Mouse (Mus musculus) CH12.LX (cell line): Measurements from ENCODE around the gene Hcfc2.

ENCODE experiments used
- CTCF ChIP-seq, 2 experiments: IDR thresholded peaks in 1 of 2; conservative IDR thresholded peaks in 1 of 2; 2 replicates each; pipeline ENCODE4 v1.5.1; 2011 to 2012; ENCODE audit warnings: low read depth in 2 of 2, low read length in 2 of 2, improper control_type of control experiment in 1 of 2, inconsistent platforms in 1 of 2, mild to moderate bottlenecking in 1 of 2, moderate library complexity in 1 of 2
- EP300 ChIP-seq: IDR thresholded peaks from 2 replicates; pipeline ENCODE4 v1.6.1; 2011; ENCODE audit warnings: low read length, improper control_type of control experiment
- HCFC1 ChIP-seq: IDR thresholded peaks from 2 replicates; pipeline ENCODE4 v1.6.1; 2012; ENCODE audit warnings: low read depth, mild to moderate bottlenecking, inconsistent platforms, low read length, improper control_type of control experiment
- IRF4 ChIP-seq: IDR thresholded peaks from 2 replicates; pipeline ENCODE4 v1.6.1; 2014; ENCODE audit warnings: low read depth, mild to moderate bottlenecking, inconsistent platforms, low read length, improper control_type of control experiment
- MAX ChIP-seq: IDR thresholded peaks from 2 replicates; pipeline ENCODE4 v1.6.1; 2011; ENCODE audit warnings: low read length, improper control_type of control experiment
- MXI1 ChIP-seq: IDR thresholded peaks from 2 replicates; pipeline ENCODE4 v1.6.1; 2011; ENCODE audit warnings: mild to moderate bottlenecking, low read depth, low read length, improper control_type of control experiment
- POLR2A ChIP-seq: IDR thresholded peaks from 2 replicates; pipeline ENCODE4 v1.6.1; 2011; ENCODE audit warnings: low read depth, mild to moderate bottlenecking, improper control_type of control experiment, low read length
- USF2 ChIP-seq: conservative IDR thresholded peaks from 2 replicates; pipeline ENCODE4 v1.6.1; 2011; ENCODE audit warnings: low read depth, low read length, improper control_type of control experiment
- ZC3H11A ChIP-seq: IDR thresholded peaks from 2 replicates; pipeline ENCODE4 v1.6.1; 2012; ENCODE audit warnings: low read depth, mild to moderate bottlenecking, inconsistent platforms, low read length, improper control_type of control experiment
- ZMIZ1 ChIP-seq: IDR thresholded peaks from 2 replicates; pipeline ENCODE4 v1.6.1; 2012; ENCODE audit warnings: low read depth, mild to moderate bottlenecking, inconsistent platforms, low read length, improper control_type of control experiment

- no peak for TF ChIP-seq HCFC1
- no peak for TF ChIP-seq EP300
- TF ChIP-seq ZMIZ1, result no peak
- TF ChIP-seq POLR2A, result no peak
- no peak for TF ChIP-seq CTCF (conservative IDR thresholded peaks at IDR 0.05 in 1 of 2, IDR thresholded peaks at IDR 0.05 in 1 of 2; ENCODE audit: low read depth in 2 of 2, low read length in 2 of 2)
- TF ChIP-seq USF2, result no peak
- no peak for TF ChIP-seq MAX
- no peak for TF ChIP-seq ZC3H11A
- TF ChIP-seq IRF4, result no peak
- TF ChIP-seq MXI1, result no peak
These were observed 83.0 kb downstream of the Hcfc2 start for GRCm38 (mm10) chr10:82778791-82779549.
